Mouse (Mus musculus) forebrain, embryonic 11.5 days (tissue): ENCODE measurements around the gene Xpa. TPM values are rescaled to one million over a fixed set of nuclear protein-coding genes. Genes with fewer than 3 reads are reported as not detected.
A peak's percentile ranks its signal among the peaks of the same experiment; 100 is the strongest.
"Not testable (repeated sequence)": the region's sequence is repeated elsewhere in the genome, so short reads cannot be mapped to it uniquely, and the experiment has no call there.

Source experiments
- ATAC-seq: fragments of 200-750 bp; cut with Nextera tagmentation; replicated peaks from 2 replicates; pipeline ENCODE4 v1.8.0; 2017; ENCODE audit warnings: moderate TSS enrichment; ENCODE audit not compliant: low FRiP score
- DNase-seq: peaks from one replicate; pipeline ENCODE4 v3.0.0-alpha.2; 2017; ENCODE audit warnings: low spot score
- H3K27ac ChIP-seq: fragments of 300-500 bp; sonication (generic); 2 replicates; pipeline ENCODE4 v1.5.1; 2014; ENCODE audit warnings: low read depth, low read length
- H3K27me3 ChIP-seq: fragments of 300-500 bp; sonication (generic); 2 replicates; pipeline ENCODE4 v1.6.1; 2014; ENCODE audit warnings: mild to moderate bottlenecking, low read length, mixed read lengths; ENCODE audit not compliant: control insufficient read depth, insufficient read depth
- H3K36me3 ChIP-seq: fragments of 300-500 bp; sonication (generic); 2 replicates; pipeline ENCODE4 v1.6.1; 2014; ENCODE audit warnings: mild to moderate bottlenecking, low read length, moderate library complexity, mixed read lengths; ENCODE audit not compliant: control insufficient read depth, insufficient read depth
- H3K4me1 ChIP-seq: fragments of 300-500 bp; sonication (generic); replicated peaks from 2 replicates; pipeline ENCODE4 v1.6.1; 2014; ENCODE audit warnings: low read length, mixed read lengths; ENCODE audit not compliant: control insufficient read depth, insufficient read depth
- H3K4me2 ChIP-seq: fragments of 300-500 bp; sonication (generic); 2 replicates; pipeline ENCODE4 v1.6.1; 2014; ENCODE audit warnings: low read depth, mild to moderate bottlenecking, low read length, moderate library complexity, mixed read lengths; ENCODE audit not compliant: severe bottlenecking
- H3K4me3 ChIP-seq: fragments of 300-500 bp; sonication (generic); 2 replicates; pipeline ENCODE4 v1.5.1; 2014; ENCODE audit warnings: low read depth, low read length
- H3K9ac ChIP-seq: fragments of 300-500 bp; sonication (generic); 2 replicates; pipeline ENCODE4 v1.6.1; 2014; ENCODE audit warnings: low read length
- H3K9me3 ChIP-seq: fragments of 300-500 bp; sonication (generic); 2 replicates; pipeline ENCODE4 v1.6.1; 2016; ENCODE audit warnings: low read length, mixed read lengths; ENCODE audit not compliant: control insufficient read depth
- WGBS: fragments of 180-500 bp; shearing (Covaris S2); extraction: QIAGEN DNeasy Blood & Tissue Kit; methylation state at CpG from one replicate; pipeline ENCODE4 v1.1.7; 2014; 5-methylcytosine and 5-hydroxymethylcytosine counted together
- polyA plus RNA-seq: library from polyadenylated mRNA; unstranded; fragments of >200 nt; fragmentation: Nextera tagmentation; extraction: Ambion mirVana; gene quantifications from 2 replicates; pipeline ENCODE4 v1.2.1, GENCODE M21; 2014

The Xpa gene
- polyA plus RNA-seq, 1 experiment from 2014 or later: 27.7 TPM

DNA sequence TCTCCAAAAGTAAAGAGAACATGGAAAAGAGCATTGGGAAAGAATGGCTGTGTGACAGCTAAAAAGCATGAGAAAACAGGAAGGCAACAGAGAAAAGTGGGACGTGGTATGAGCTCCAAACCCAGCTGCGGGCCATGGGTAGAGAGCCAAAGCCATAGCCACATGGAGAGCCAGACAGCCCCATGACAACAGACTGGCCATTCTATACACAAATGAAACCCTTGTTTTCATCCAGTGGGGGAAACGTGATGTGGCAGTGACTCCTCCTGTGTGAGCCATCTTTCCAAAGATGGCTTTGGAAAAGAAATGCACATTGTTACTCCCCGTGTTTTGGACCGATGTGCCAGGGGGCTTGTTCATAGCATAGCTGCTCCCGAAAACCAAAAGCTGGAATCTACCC is 402 bp upstream of the Xpa start:
- H3K4me2 ChIP-seq: peak overlapping the region; percentile 75
- peak overlapping the region; percentile 85 for H3K4me3 ChIP-seq
- H3K9me3 ChIP-seq: no peaks in the 10 kb centered on the region
- no peak for ATAC-seq
- no peak for DNase-seq
- no peaks in the 10 kb centered on the region; the same call in 1 of the 2 replicates for H3K27me3 ChIP-seq
- H3K27ac ChIP-seq: no peak overlapping the region
- no peaks in the 10 kb centered on the region for H3K36me3 ChIP-seq
- WGBS: 41% methylated on average over 6 of the region's 6 CpGs
- peaks cover 3% of the 10 kb centered on the region; the same call in 1 of the 2 replicates for H3K4me1 ChIP-seq
- peak overlapping the region; percentile 92 for H3K9ac ChIP-seq

GRCm38 (mm10) chr4:46192011-46192410 is 4.1 kb downstream of the Xpa start:
- not testable (repeated sequence) for H3K9me3 ChIP-seq, DNase-seq, H3K36me3 ChIP-seq, H3K9ac ChIP-seq, H3K4me1 ChIP-seq, ATAC-seq, H3K27ac ChIP-seq, H3K4me2 ChIP-seq, H3K27me3 ChIP-seq, H3K4me3 ChIP-seq

DNA sequence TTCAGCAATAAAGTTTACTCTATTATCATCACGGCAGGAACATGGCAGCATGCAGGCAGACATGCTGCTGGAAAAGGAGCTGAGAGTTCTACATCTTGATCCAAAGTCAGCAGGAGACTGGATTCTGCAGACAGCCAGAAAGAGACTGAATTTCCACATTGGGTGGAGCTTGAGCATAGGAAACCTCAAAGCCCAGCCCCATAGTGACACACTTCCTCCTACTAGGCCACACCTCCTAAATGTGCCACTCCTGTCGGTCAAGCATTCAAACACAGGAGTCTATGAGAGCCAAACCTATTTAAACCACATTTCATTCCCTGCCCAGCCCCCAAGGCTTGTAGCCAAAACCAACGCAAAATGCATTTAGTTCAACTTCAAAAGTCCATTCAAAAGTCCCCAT is 9.6 kb downstream of the Xpa start:
- no peaks in the 10 kb centered on the region for H3K9me3 ChIP-seq
- H3K27me3 ChIP-seq: no peaks in the 10 kb centered on the region
- H3K4me2 ChIP-seq: no peak overlapping the region
- H3K27ac ChIP-seq: no peak overlapping the region
- no peaks in the 10 kb centered on the region; the same call in 1 of the 2 replicates for H3K36me3 ChIP-seq
- WGBS: 82% methylated on average over 3 of the region's 3 CpGs
- no peak for DNase-seq
- H3K9ac ChIP-seq: no peak overlapping the region
- no peak overlapping the region for H3K4me3 ChIP-seq
- ATAC-seq: no peak
- no peaks in the 10 kb centered on the region for H3K4me1 ChIP-seq

DNA sequence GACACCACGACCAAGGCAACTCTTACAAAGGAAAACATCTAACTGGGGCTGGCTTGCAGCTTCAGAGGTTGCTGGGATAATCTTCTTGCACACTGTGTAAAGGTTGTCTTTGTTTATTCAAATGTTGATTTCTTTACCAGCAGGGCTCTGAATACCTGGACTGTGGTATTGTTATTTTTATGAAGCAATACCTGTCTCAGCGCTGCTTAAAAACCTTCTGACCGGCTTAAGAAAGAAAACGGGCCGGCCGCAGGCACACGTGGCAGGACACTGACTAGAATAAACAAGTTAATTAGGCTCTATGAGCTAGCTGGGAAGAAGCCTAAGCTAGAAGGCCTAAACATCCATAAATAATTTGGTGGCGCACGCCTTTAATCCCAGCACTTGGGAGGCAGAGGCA is 10.2 kb downstream of the Xpa start:
- H3K4me3 ChIP-seq: no peak overlapping the region
- no peaks in the 10 kb centered on the region for H3K9me3 ChIP-seq
- H3K4me1 ChIP-seq: no peaks in the 10 kb centered on the region
- no peaks in the 10 kb centered on the region for H3K27me3 ChIP-seq
- H3K27ac ChIP-seq: no peak overlapping the region
- ATAC-seq: no peak
- no peak overlapping the region for H3K9ac ChIP-seq
- 81% methylated on average over 9 of the region's 9 CpGs for WGBS
- H3K36me3 ChIP-seq: no peaks in the 10 kb centered on the region; the same call in 1 of the 2 replicates
- H3K4me2 ChIP-seq: no peak overlapping the region
- DNase-seq: no peak

- WGBS: 85% methylated on average over 8 of the region's 8 CpGs
- H3K4me1 ChIP-seq: no peaks in the 10 kb centered on the region
Measured at GRCm38 (mm10) chr4:46185423-46185822, 10.7 kb downstream of the Xpa start.

GRCm38 (mm10) chr4:46182181-46182580 is 13.9 kb downstream of the Xpa start:
- ATAC-seq (no peak), DNase-seq (no peak)
- Histone ChIP-seq H3K4me1 (no peaks in the 10 kb centered on the region), H3K9me3 (no peaks in the 10 kb centered on the region), H3K36me3 (no peaks in the 10 kb centered on the region; the same call in 1 of the 2 replicates), H3K27me3 (no peaks in the 10 kb centered on the region), H3K4me2 (no peak overlapping the region), H3K9ac (no peak overlapping the region), H3K4me3 (no peak overlapping the region), H3K27ac (no peak overlapping the region)
- 89% methylated on average over 7 of the region's 7 CpGs for WGBS

More at GRCm38 (mm10) chr4:46185423-46185822, 10.7 kb downstream of the Xpa start:
- DNase-seq (no peak), ATAC-seq (no peak)
- H3K9ac ChIP-seq: no peak overlapping the region
- H3K4me3 ChIP-seq: no peak overlapping the region
- H3K27me3 ChIP-seq: no peaks in the 10 kb centered on the region
- no peak overlapping the region for H3K27ac ChIP-seq
- H3K4me2 ChIP-seq: no peak overlapping the region
- no peaks in the 10 kb centered on the region; the same call in 1 of the 2 replicates for H3K36me3 ChIP-seq
- H3K9me3 ChIP-seq: no peaks in the 10 kb centered on the region

- no peak overlapping the region for H3K4me2 ChIP-seq
- H3K4me3 ChIP-seq: no peak overlapping the region
- H3K4me1 ChIP-seq: no peaks in the 10 kb centered on the region
- 68% methylated on average over 6 of the region's 6 CpGs for WGBS
- ATAC-seq: no peak
- no peaks in the 10 kb centered on the region for H3K27me3 ChIP-seq
- H3K36me3 ChIP-seq: no peaks in the 10 kb centered on the region; the same call in 1 of the 2 replicates
- H3K27ac ChIP-seq: no peak overlapping the region
- H3K9me3 ChIP-seq: no peaks in the 10 kb centered on the region
- no peak for DNase-seq
- H3K9ac ChIP-seq: no peak overlapping the region
Measured at GRCm38 (mm10) chr4:46181168-46181567, 14.9 kb downstream of the Xpa start.

GRCm38 (mm10) chr4:46177496-46177895 is 18.6 kb downstream of the Xpa start:
- WGBS: 85% methylated on average over 7 of the region's 7 CpGs
- no peak for ATAC-seq
- no peak overlapping the region for H3K4me3 ChIP-seq
- peaks cover 11% of the 10 kb centered on the region for H3K36me3 ChIP-seq
- no peaks in the 10 kb centered on the region for H3K27me3 ChIP-seq
- no peak for DNase-seq
- no peak overlapping the region for H3K27ac ChIP-seq
- H3K9ac ChIP-seq: no peak overlapping the region
- no peaks in the 10 kb centered on the region for H3K4me1 ChIP-seq
- no peak overlapping the region for H3K4me2 ChIP-seq
- H3K9me3 ChIP-seq: no peaks in the 10 kb centered on the region

- H3K36me3 ChIP-seq: peaks cover 11% of the 10 kb centered on the region
- no peak for ATAC-seq
- no peak overlapping the region for H3K4me2 ChIP-seq
- WGBS: 87% methylated on average over 5 of the region's 5 CpGs
- no peak overlapping the region for H3K27ac ChIP-seq
- H3K4me1 ChIP-seq: no peaks in the 10 kb centered on the region
- no peaks in the 10 kb centered on the region for H3K9me3 ChIP-seq
- H3K27me3 ChIP-seq: no peaks in the 10 kb centered on the region
- no peak overlapping the region for H3K4me3 ChIP-seq
- H3K9ac ChIP-seq: no peak overlapping the region
- no peak for DNase-seq
Measured at GRCm38 (mm10) chr4:46177018-46177417, 19.1 kb downstream of the Xpa start.
